Mouse (Mus musculus): ENCODE results near the gene Ttc26. TPM values are rescaled to one million over a fixed set of nuclear protein-coding genes. Genes with fewer than 3 reads are reported as not detected.
"Not testable (repeated sequence)": the region's sequence is repeated elsewhere in the genome, so short reads cannot be mapped to it uniquely, and the experiment has no call there.

The Ttc26 gene
- polyA plus RNA-seq, 1 experiment from 2014 or later = 13.4 TPM

- H3K27me3 ChIP-seq (ENCODE audit: control insufficient read depth, insufficient read depth, low read length); ATAC-seq (ENCODE audit: insufficient number of reproducible peaks, low FRiP score, low TSS enrichment, low read depth); H3K9ac ChIP-seq (ENCODE audit: low read length); H3K4me3 ChIP-seq (ENCODE audit: low read depth, low read length); H3K9me3 ChIP-seq (ENCODE audit: control insufficient read depth, low read length); H3K4me1 ChIP-seq (ENCODE audit: control insufficient read depth, insufficient read depth, low read length); H3K4me2 ChIP-seq (ENCODE audit: low read depth, severe bottlenecking); H3K27ac ChIP-seq (replicated peaks; ENCODE audit: low read depth, low read length); H3K36me3 ChIP-seq (ENCODE audit: control insufficient read depth, insufficient read depth, low read length); DNase-seq (ENCODE audit: low spot score): not testable (repeated sequence)
Measured at GRCm38 (mm10) chr6:38456425-38456824, 75.2 kb downstream of the Ttc26 start.

- no peaks in the 10 kb centered on the region for H3K9me3 ChIP-seq (ENCODE audit: control insufficient read depth, low read length)
- no peak for DNase-seq (ENCODE audit: low spot score)
- no peak overlapping the region for H3K27ac ChIP-seq (replicated peaks; ENCODE audit: low read depth, low read length)
- H3K4me2 ChIP-seq (ENCODE audit: low read depth, severe bottlenecking) = no peak overlapping the region
- ATAC-seq (ENCODE audit: insufficient number of reproducible peaks, low FRiP score, low TSS enrichment, low read depth) = no peak
- no peak overlapping the region for H3K9ac ChIP-seq (ENCODE audit: low read length)
- peaks cover 5% of the 10 kb centered on the region; the same call in 1 of the 2 replicates for H3K36me3 ChIP-seq (ENCODE audit: control insufficient read depth, insufficient read depth, low read length)
- no peaks in the 10 kb centered on the region for H3K27me3 ChIP-seq (ENCODE audit: control insufficient read depth, insufficient read depth, low read length)
- H3K4me1 ChIP-seq (ENCODE audit: control insufficient read depth, insufficient read depth, low read length) = no peaks in the 10 kb centered on the region
- H3K4me3 ChIP-seq (ENCODE audit: low read depth, low read length) = no peak overlapping the region
- 98% methylated on average over 3 of the region's 3 CpGs for WGBS
Measured at GRCm38 (mm10) chr6:38458075-38458474, 76.8 kb downstream of the Ttc26 start.

GRCm38 (mm10) chr6:38469591-38469990 is 88.3 kb downstream of the Ttc26 start:
- 91% methylated on average over 4 of the region's 4 CpGs for WGBS
- H3K27me3 ChIP-seq (ENCODE audit: control insufficient read depth, insufficient read depth, low read length) = no peaks in the 10 kb centered on the region
- H3K9ac ChIP-seq (ENCODE audit: low read length) = no peak overlapping the region
- DNase-seq (ENCODE audit: low spot score) (no peak), ATAC-seq (ENCODE audit: insufficient number of reproducible peaks, low FRiP score, low TSS enrichment, low read depth) (no peak)
- no peak overlapping the region for H3K4me2 ChIP-seq (ENCODE audit: low read depth, severe bottlenecking)
- H3K27ac ChIP-seq (replicated peaks; ENCODE audit: low read depth, low read length) = no peak overlapping the region
- H3K9me3 ChIP-seq (ENCODE audit: control insufficient read depth, low read length) = no peaks in the 10 kb centered on the region
- H3K36me3 ChIP-seq (ENCODE audit: control insufficient read depth, insufficient read depth, low read length) = peaks cover 7% of the 10 kb centered on the region
- H3K4me1 ChIP-seq (ENCODE audit: control insufficient read depth, insufficient read depth, low read length) = no peaks in the 10 kb centered on the region
- no peak overlapping the region for H3K4me3 ChIP-seq (ENCODE audit: low read depth, low read length)

Other genes with a start within 250 kb of the Ttc26 start
- 11.1 and 13.6 TPM in 2 replicates for gene D630045J12Rik, start 127.5 kb upstream of the Ttc26 start, polyA plus RNA-seq (2014; fragmentation: Nextera tagmentation; extraction: Ambion mirVana)
- gene Zc3hav1l, start 82.2 kb upstream of the Ttc26 start, polyA plus RNA-seq (2014; fragmentation: Nextera tagmentation; extraction: Ambion mirVana) = 17.3 and 19.6 TPM in 2 replicates
- gene Zc3hav1, start 26.9 kb upstream of the Ttc26 start, polyA plus RNA-seq (2014; fragmentation: Nextera tagmentation; extraction: Ambion mirVana) = 1.6 and 1.7 TPM in 2 replicates
- 14.9 and 17.2 TPM in 2 replicates for gene Ubn2, start 52.5 kb downstream of the Ttc26 start, polyA plus RNA-seq (2014; fragmentation: Nextera tagmentation; extraction: Ambion mirVana)
- 94.2 and 99.0 TPM in 2 replicates for gene Fmc1, start 152.0 kb downstream of the Ttc26 start, polyA plus RNA-seq (2014; fragmentation: Nextera tagmentation; extraction: Ambion mirVana)
- 42.7 and 43.7 TPM in 2 replicates for gene Luc7l2, start 169.9 kb downstream of the Ttc26 start, polyA plus RNA-seq (2014; fragmentation: Nextera tagmentation; extraction: Ambion mirVana)